Mouse (Mus musculus): Measurements from ENCODE around the gene Cep164. TPM values are rescaled to one million over a fixed set of nuclear protein-coding genes. Genes with fewer than 3 reads are reported as not detected.
"Not testable (repeated sequence)": the region's sequence is repeated elsewhere in the genome, so short reads cannot be mapped to it uniquely, and the experiment has no call there.

Cep164 gene
- polyA plus RNA-seq, 1 experiment, result 17.9 TPM

DNA sequence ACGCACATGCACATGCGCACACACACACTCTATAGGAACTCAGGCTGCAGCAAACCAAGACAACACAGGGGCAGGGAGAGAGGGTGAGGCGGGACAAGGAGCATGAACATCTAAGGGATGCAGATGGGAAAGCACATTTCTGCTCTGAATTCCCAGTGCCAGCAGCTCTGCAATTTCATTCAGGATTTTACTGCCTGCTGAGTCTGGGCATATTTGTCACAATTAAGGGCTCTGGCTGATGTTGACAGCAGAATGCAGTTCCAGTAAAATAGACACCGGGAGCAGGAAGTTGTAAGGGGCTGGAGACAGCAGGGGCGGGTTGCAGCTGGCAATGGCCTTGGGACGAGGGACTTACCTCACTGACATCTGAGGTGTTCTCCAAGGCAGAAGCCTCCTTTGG, 34.8 kb downstream of the Cep164 start:
- no peak overlapping the region for H3K27ac ChIP-seq (ENCODE audit: insufficient read depth, low read depth, low read length)
- TF ChIP-seq CTCF (IDR thresholded peaks at IDR 0.05; ENCODE audit: low read depth, low read length), result no peak
- no peak for TF ChIP-seq POLR2A (IDR thresholded peaks at IDR 0.05; ENCODE audit: borderline replicate concordance, low read depth, low read length)
- no peaks in the 10 kb centered on the region for H3K4me1 ChIP-seq (ENCODE audit: control insufficient read depth, insufficient read depth, low read length)
- H3K4me3 ChIP-seq (ENCODE audit: insufficient read depth, low read length), result no peak overlapping the region

- Histone ChIP-seq H3K4me1 (ENCODE audit: control insufficient read depth, insufficient read depth, low read length) (no peaks in the 10 kb centered on the region), H3K27ac (ENCODE audit: insufficient read depth, low read depth, low read length) (no peak overlapping the region), H3K4me3 (ENCODE audit: insufficient read depth, low read length) (no peak overlapping the region)
- TF ChIP-seq CTCF (IDR thresholded peaks at IDR 0.05; ENCODE audit: low read depth, low read length) (no peak), POLR2A (IDR thresholded peaks at IDR 0.05; ENCODE audit: borderline replicate concordance, low read depth, low read length) (no peak)
These were observed 36.3 kb downstream of the Cep164 start for GRCm38 (mm10) chr9:45792235-45792634.

DNA sequence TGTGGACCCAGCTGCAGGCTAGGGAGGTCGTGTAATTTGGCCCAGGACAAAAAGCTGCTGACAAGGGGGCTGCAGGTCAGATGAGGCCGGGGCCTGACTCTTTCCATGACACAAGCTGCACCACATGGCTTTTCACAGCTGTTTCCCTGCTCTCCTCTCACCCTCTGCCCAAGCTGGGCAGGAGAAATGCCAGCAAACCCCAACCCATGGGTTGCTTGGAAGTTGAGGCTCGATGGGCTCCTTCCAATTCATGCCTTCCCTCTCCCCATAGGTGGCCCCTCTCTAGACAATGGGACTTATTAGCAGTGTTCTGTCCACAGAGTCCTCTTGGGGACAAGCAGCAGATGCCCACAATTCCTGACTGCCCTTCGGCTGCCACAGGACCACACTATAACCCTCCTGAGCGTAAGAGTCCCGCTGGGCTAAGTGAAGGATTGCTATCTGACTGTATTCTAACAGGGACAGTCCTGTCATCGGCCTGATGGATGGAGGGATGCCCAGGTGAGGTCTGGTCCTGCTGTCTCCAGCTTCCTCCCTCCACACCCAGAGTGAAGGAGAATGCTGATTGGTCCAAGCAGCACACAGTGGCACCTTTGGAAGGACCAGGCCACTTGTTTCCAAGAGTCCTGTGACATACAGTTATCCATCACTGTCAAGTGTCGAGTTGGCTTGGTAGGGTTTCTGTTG, 36.9 kb downstream of the Cep164 start:
- no peaks in the 10 kb centered on the region for H3K4me1 ChIP-seq (ENCODE audit: control insufficient read depth, insufficient read depth, low read length)
- no peak overlapping the region for H3K4me3 ChIP-seq (ENCODE audit: insufficient read depth, low read length)
- H3K27ac ChIP-seq (ENCODE audit: insufficient read depth, low read depth, low read length), result no peak overlapping the region
- TF ChIP-seq POLR2A (IDR thresholded peaks at IDR 0.05; ENCODE audit: borderline replicate concordance, low read depth, low read length) (no peak), CTCF (IDR thresholded peaks at IDR 0.05; ENCODE audit: low read depth, low read length) (no peak)

GRCm38 (mm10) chr9:45788405-45788804, 40.1 kb downstream of the Cep164 start:
- Histone ChIP-seq H3K4me1 (ENCODE audit: control insufficient read depth, insufficient read depth, low read length) (no peaks in the 10 kb centered on the region), H3K4me3 (ENCODE audit: insufficient read depth, low read length) (no peak overlapping the region), H3K27ac (ENCODE audit: insufficient read depth, low read depth, low read length) (no peak overlapping the region)
- TF ChIP-seq POLR2A (IDR thresholded peaks at IDR 0.05; ENCODE audit: borderline replicate concordance, low read depth, low read length) (no peak), CTCF (IDR thresholded peaks at IDR 0.05; ENCODE audit: low read depth, low read length) (no peak)

DNA sequence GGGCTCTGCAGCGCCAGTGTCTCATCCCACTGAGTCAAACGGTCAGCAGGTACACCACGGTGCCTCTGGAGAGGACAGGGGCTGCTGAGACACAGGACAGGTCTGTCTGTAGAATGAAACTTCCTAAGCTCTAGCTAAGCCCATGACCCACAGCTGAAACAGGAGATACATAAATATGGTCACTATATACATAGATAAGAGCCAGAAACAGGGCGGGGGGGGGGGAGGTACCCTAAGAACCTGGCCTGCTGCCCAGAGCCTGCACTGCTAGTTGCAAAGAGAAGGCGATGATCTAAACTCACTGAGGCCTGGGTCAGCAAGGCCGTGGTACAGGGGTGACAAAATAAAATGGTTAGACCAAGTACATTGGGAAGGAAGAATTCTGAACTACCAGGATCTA, 40.9 kb downstream of the Cep164 start:
- Histone ChIP-seq H3K4me3 (ENCODE audit: insufficient read depth, low read length) (no peak overlapping the region), H3K4me1 (ENCODE audit: control insufficient read depth, insufficient read depth, low read length) (no peaks in the 10 kb centered on the region), H3K27ac (ENCODE audit: insufficient read depth, low read depth, low read length) (no peak overlapping the region)
- TF ChIP-seq CTCF (IDR thresholded peaks at IDR 0.05; ENCODE audit: low read depth, low read length) (no peak), POLR2A (IDR thresholded peaks at IDR 0.05; ENCODE audit: borderline replicate concordance, low read depth, low read length) (no peak)

DNA sequence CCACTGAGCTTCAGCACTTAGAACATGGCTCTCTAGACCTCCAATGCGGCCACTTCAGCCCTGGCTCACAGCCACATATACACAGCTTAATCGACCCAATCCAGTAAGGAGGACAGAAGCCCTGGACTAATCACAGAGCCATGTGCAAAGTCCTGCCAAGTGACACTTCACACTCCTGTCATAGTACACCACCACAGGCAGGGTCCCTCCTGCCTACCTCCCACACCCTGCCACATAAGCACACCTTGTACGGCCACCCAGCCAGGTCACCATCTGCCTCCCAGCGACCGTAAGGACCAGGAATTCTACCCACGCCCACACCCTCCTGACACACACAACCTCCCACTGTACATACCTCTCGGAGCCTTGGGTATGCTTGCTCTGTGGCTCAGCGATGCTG, 41.4 kb downstream of the Cep164 start:
- TF ChIP-seq POLR2A (IDR thresholded peaks at IDR 0.05; ENCODE audit: borderline replicate concordance, low read depth, low read length) (no peak), CTCF (IDR thresholded peaks at IDR 0.05; ENCODE audit: low read depth, low read length) (no peak)
- no peak overlapping the region for H3K27ac ChIP-seq (ENCODE audit: insufficient read depth, low read depth, low read length)
- H3K4me3 ChIP-seq (ENCODE audit: insufficient read depth, low read length), result no peak overlapping the region
- H3K4me1 ChIP-seq (ENCODE audit: control insufficient read depth, insufficient read depth, low read length), result no peaks in the 10 kb centered on the region

GRCm38 (mm10) chr9:45783249-45784069, 45.0 kb downstream of the Cep164 start:
- TF ChIP-seq CTCF (IDR thresholded peaks at IDR 0.05; ENCODE audit: low read depth, low read length), result no peak
- TF ChIP-seq POLR2A (IDR thresholded peaks at IDR 0.05; ENCODE audit: borderline replicate concordance, low read depth, low read length), result no peak
- H3K4me1 ChIP-seq (ENCODE audit: control insufficient read depth, insufficient read depth, low read length), result no peaks in the 10 kb centered on the region
- H3K27ac ChIP-seq (ENCODE audit: insufficient read depth, low read depth, low read length), result no peak overlapping the region
- H3K4me3 ChIP-seq (ENCODE audit: insufficient read depth, low read length), result no peak overlapping the region

DNA sequence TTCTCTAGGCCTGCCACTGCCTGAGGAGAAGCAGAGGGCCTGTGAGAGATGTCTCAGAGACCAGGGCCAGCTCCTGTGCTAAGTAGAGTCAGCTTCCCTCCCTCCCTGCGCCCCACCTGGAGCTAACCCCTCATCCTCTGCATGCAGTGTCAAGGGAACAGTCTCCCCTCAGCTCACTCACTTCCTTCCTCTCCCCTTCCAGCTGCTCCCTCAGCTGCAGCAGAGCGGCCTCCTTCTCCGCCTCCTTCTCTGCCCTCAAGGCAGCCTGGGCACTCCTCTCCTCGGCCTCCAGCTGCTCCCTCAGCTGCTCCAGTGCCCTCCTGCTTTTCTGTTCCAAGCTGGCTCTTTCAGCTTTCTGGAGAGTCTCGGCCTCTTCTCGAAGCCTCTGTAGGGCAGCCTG, 49.3 kb downstream of the Cep164 start:
- Histone ChIP-seq H3K4me3 (ENCODE audit: insufficient read depth, low read length) (no peak overlapping the region), H3K4me1 (ENCODE audit: control insufficient read depth, insufficient read depth, low read length) (no peaks in the 10 kb centered on the region), H3K27ac (ENCODE audit: insufficient read depth, low read depth, low read length) (no peak overlapping the region)
- TF ChIP-seq CTCF (IDR thresholded peaks at IDR 0.05; ENCODE audit: low read depth, low read length) (no peak), POLR2A (IDR thresholded peaks at IDR 0.05; ENCODE audit: borderline replicate concordance, low read depth, low read length) (no peak)

DNA sequence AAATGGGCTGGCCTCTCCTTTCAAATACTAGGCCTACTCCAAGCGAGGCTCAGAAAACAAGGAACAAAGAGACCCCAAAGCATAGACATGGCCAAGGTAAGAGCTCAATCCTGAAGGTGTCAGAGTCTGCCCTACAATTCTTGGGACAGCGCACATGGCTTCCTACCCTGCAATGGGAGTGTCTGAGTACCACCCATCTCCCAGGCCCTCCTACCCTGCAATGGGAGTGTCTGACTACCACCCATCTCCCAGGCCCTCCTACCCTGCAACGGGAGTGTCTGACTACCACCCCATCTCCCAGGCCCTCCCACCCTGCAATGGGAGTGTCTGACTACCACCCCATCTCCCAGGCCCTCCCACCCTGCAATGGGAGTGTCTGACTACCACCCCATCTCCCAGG, 52.3 kb downstream of the Cep164 start:
- H3K4me1 ChIP-seq (ENCODE audit: control insufficient read depth, insufficient read depth, low read length); H3K27ac ChIP-seq (ENCODE audit: insufficient read depth, low read depth, low read length); H3K4me3 ChIP-seq (ENCODE audit: insufficient read depth, low read length): not testable (repeated sequence)

DNA sequence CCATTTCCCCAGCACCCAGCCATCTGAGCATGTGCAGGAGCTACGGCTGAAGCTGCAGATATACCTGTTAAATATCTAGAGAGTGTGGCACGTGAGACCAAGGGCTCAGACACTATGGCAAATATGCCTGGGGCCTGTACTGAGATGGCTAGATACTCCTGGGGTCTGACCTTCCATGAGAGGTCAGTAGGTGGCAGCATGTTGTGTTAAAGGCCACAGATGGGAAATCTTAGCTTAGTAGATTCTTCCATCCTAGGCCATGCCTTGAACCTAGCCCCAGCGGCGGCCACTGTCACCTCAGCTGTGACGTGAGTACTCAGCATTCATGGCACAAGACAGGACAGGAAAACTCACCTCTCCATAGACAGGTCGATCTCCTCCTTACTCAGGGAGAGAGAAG, 54.4 kb downstream of the Cep164 start:
- H3K4me3 ChIP-seq (ENCODE audit: insufficient read depth, low read length), result no peak overlapping the region
- H3K4me1 ChIP-seq (ENCODE audit: control insufficient read depth, insufficient read depth, low read length), result no peaks in the 10 kb centered on the region
- TF ChIP-seq POLR2A (IDR thresholded peaks at IDR 0.05; ENCODE audit: borderline replicate concordance, low read depth, low read length) (no peak), CTCF (IDR thresholded peaks at IDR 0.05; ENCODE audit: low read depth, low read length) (no peak)
- H3K27ac ChIP-seq (ENCODE audit: insufficient read depth, low read depth, low read length), result no peak overlapping the region

Measured in bone marrow macrophage, adult 2 months (primary cell).